Mouse (Mus musculus): ENCODE results near the gene Mtln. TPM values are rescaled to one million over a fixed set of nuclear protein-coding genes. Genes with fewer than 3 reads are reported as not detected.

Gene Mtln
- 100 to 1,000 TPM; 133 to 144 (median 141) TPM for total RNA-seq (2022)

GRCm38 (mm10) chr2:127791919-127792603, at the start of gene Mtln:
Mtln (minus strand) TSS chr2:127792488.
- peak; percentile 72 to 78 for DNase-seq (ENCODE audit: low spot score in 2 of 2)

- DNase-seq (ENCODE audit: low spot score in 2 of 2), result no peak
Measured at GRCm38 (mm10) chr2:127841402-127841801, 49.1 kb upstream of the Mtln start.

- no peak for DNase-seq (ENCODE audit: low spot score in 2 of 2)
Measured at GRCm38 (mm10) chr2:127839425-127839824, 47.1 kb upstream of the Mtln start.

GRCm38 (mm10) chr2:127838576-127838975, 46.3 kb upstream of the Mtln start, which contains the start of gene Acoxl:
Acoxl (plus strand) TSS chr2:127838876.
- DNase-seq (ENCODE audit: low spot score in 2 of 2), result no peak

GRCm38 (mm10) chr2:127832833-127833190, 40.5 kb upstream of the Mtln start:
- DNase-seq (ENCODE audit: low spot score in 2 of 2), result no peak

- no peak for DNase-seq (ENCODE audit: low spot score in 2 of 2)
Measured at GRCm38 (mm10) chr2:127832103-127832832, 40.0 kb upstream of the Mtln start.

- peak; percentile 82 to 90 for DNase-seq (ENCODE audit: low spot score in 2 of 2)
Measured at GRCm38 (mm10) chr2:127831401-127832102, 39.3 kb upstream of the Mtln start, which contains the start of gene Bub1. Bub1 (minus strand) TSS chr2:127831865.

- DNase-seq (ENCODE audit: low spot score in 2 of 2), result no peak
Measured at GRCm38 (mm10) chr2:127789651-127790270, 2.5 kb downstream of the Mtln start.

GRCm38 (mm10) chr2:127789138-127789537, 3.1 kb downstream of the Mtln start:
- no peak for DNase-seq (ENCODE audit: low spot score in 2 of 2)

GRCm38 (mm10) chr2:127788440-127789116, 3.7 kb downstream of the Mtln start, which contains the start of gene Nphp1:
Nphp1 (minus strand) TSS chr2:127788897.
- peak; percentile 51 to 74 for DNase-seq (ENCODE audit: low spot score in 2 of 2)

GRCm38 (mm10) chr2:127787226-127787625, 5.1 kb downstream of the Mtln start:
- DNase-seq (ENCODE audit: low spot score in 2 of 2), result no peak

- no peak for DNase-seq (ENCODE audit: low spot score in 2 of 2)
Measured at GRCm38 (mm10) chr2:127778451-127778850, 13.8 kb downstream of the Mtln start.

GRCm38 (mm10) chr2:127775013-127775412, 17.3 kb downstream of the Mtln start:
- no peak for DNase-seq (ENCODE audit: low spot score in 2 of 2)

- no peak for DNase-seq (ENCODE audit: low spot score in 2 of 2)
Measured at GRCm38 (mm10) chr2:127774578-127774941, 17.7 kb downstream of the Mtln start.

- DNase-seq (ENCODE audit: low spot score in 2 of 2), result no peak
Measured at GRCm38 (mm10) chr2:127773938-127774577, 18.2 kb downstream of the Mtln start.

GRCm38 (mm10) chr2:127761587-127761986, 30.7 kb downstream of the Mtln start:
- no peak for DNase-seq (ENCODE audit: low spot score in 2 of 2)

GRCm38 (mm10) chr2:127760429-127761000, 31.8 kb downstream of the Mtln start:
- no peak for DNase-seq (ENCODE audit: low spot score in 2 of 2)

GRCm38 (mm10) chr2:127760014-127760413, 32.3 kb downstream of the Mtln start:
- DNase-seq (ENCODE audit: low spot score in 2 of 2), result no peak

GRCm38 (mm10) chr2:127759157-127759880, 33.0 kb downstream of the Mtln start:
- no peak for DNase-seq (ENCODE audit: low spot score in 2 of 2)
